Mouse (Mus musculus): ENCODE results near the gene Sipa1l3.

DNA sequence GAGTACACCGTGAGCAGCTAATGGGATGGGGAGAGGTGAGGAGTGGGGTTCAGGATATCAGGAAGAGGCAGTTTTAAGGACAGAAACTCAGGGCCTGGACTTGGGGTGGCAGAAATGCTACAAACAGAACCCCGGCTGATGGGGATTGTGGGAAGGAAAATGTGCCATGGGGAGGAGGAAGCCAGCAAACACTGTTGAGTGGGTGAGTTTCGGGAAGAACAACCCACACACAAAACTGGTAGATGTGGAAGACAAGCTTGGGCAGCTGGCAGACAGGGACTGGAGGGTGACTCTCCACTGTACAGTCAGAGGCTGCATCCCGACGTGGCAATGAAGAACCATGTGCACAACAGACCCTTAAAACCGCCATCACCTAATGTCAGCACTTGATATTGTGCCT lies 69.6 kb downstream of the Sipa1l3 start:
- no peak for TF ChIP-seq CTCF (IDR thresholded peaks at IDR 0.05; ENCODE audit: low read depth)
- TF ChIP-seq EP300 (optimal IDR thresholded peaks at IDR 0.05) = no peak

All from stomach, postnatal 0 days (tissue).